Mouse (Mus musculus) testis, adult 2 months (tissue): ENCODE results near the gene Rgs5. TPM values are rescaled to one million over a fixed set of nuclear protein-coding genes. Genes with fewer than 3 reads are reported as not detected.

Experiments used
- H3K27ac ChIP-seq: fragments of 200-500 bp; 2 replicates; pipeline ENCODE4 v1.5.1; 2012; ENCODE audit warnings: low read depth, low read length; ENCODE audit not compliant: control insufficient read depth, insufficient read depth
- H3K27me3 ChIP-seq: fragments of 200-500 bp; 2 replicates; pipeline ENCODE4 v1.6.1; 2012; ENCODE audit warnings: mild to moderate bottlenecking, low read length, moderate library complexity; ENCODE audit not compliant: control insufficient read depth, insufficient read depth
- H3K36me3 ChIP-seq: fragments of 200-500 bp; 2 replicates; pipeline ENCODE4 v1.6.1; 2012; ENCODE audit warnings: mild to moderate bottlenecking, low read length; ENCODE audit not compliant: control insufficient read depth, insufficient read depth
- H3K4me1 ChIP-seq: fragments of 200-500 bp; 2 replicates; pipeline ENCODE4 v1.6.1; 2012; ENCODE audit warnings: low read length; ENCODE audit not compliant: control insufficient read depth, insufficient read depth
- H3K4me3 ChIP-seq: fragments of 200-500 bp; 2 replicates; pipeline ENCODE4 v1.5.1; 2012; ENCODE audit warnings: low read depth, mild to moderate bottlenecking, low read length, moderate library complexity, mixed read lengths; ENCODE audit not compliant: control insufficient read depth
- CTCF ChIP-seq: fragments of 200-500 bp; IDR thresholded peaks from 2 replicates; pipeline ENCODE4 v1.5.1; 2012; ENCODE audit warnings: low read depth, mild to moderate bottlenecking, inconsistent platforms, low read length, moderate library complexity; ENCODE audit not compliant: control insufficient read depth, insufficient read depth, insufficient replicate concordance
- POLR2A ChIP-seq: fragments of 200-500 bp; IDR thresholded peaks from 2 replicates; pipeline ENCODE4 v1.6.1; 2012; ENCODE audit warnings: low read depth, mild to moderate bottlenecking, inconsistent platforms, low read length, moderate library complexity; ENCODE audit not compliant: control insufficient read depth
- polyA plus RNA-seq: library from polyadenylated mRNA; depleted of rRNA; stranded (reverse); fragments of >200 nt; gene quantifications from 2 replicates; pipeline ENCODE4 v1.2.3, GENCODE M21; 2012

Gene Rgs5
- polyA plus RNA-seq, 1 experiment, result 1.8 TPM

- no peaks in the 10 kb centered on the region for H3K27me3 ChIP-seq
- no peak overlapping the region for H3K27ac ChIP-seq
- TF ChIP-seq POLR2A (no peak), CTCF (no peak)
- no peaks in the 10 kb centered on the region for H3K36me3 ChIP-seq
- H3K4me1 ChIP-seq, result no peaks in the 10 kb centered on the region
- H3K4me3 ChIP-seq, result no peak overlapping the region
Observed at GRCm38 (mm10) chr1:169685257-169685656, 30.0 kb downstream of the Rgs5 start.

GRCm38 (mm10) chr1:169693040-169693439 is 37.7 kb downstream of the Rgs5 start:
- no peak for TF ChIP-seq POLR2A
- no peak for TF ChIP-seq CTCF
- H3K27ac ChIP-seq, result no peak overlapping the region
- no peak overlapping the region for H3K4me3 ChIP-seq
- no peaks in the 10 kb centered on the region for H3K4me1 ChIP-seq
- H3K27me3 ChIP-seq, result no peaks in the 10 kb centered on the region
- H3K36me3 ChIP-seq, result no peaks in the 10 kb centered on the region

- no peak overlapping the region for H3K4me3 ChIP-seq
- H3K4me1 ChIP-seq, result no peaks in the 10 kb centered on the region
- no peaks in the 10 kb centered on the region for H3K36me3 ChIP-seq
- TF ChIP-seq CTCF, result no peak
- TF ChIP-seq POLR2A, result no peak
- no peaks in the 10 kb centered on the region for H3K27me3 ChIP-seq
- no peak overlapping the region for H3K27ac ChIP-seq
Observed at GRCm38 (mm10) chr1:169693537-169693936, 38.2 kb downstream of the Rgs5 start.

- no peaks in the 10 kb centered on the region for H3K36me3 ChIP-seq
- no peak overlapping the region for H3K27ac ChIP-seq
- no peaks in the 10 kb centered on the region for H3K4me1 ChIP-seq
- no peak overlapping the region for H3K4me3 ChIP-seq
- no peak for TF ChIP-seq POLR2A
- TF ChIP-seq CTCF, result no peak
- no peaks in the 10 kb centered on the region for H3K27me3 ChIP-seq
Observed at GRCm38 (mm10) chr1:169695356-169695755, 40.1 kb downstream of the Rgs5 start.

- H3K27me3 ChIP-seq, result no peaks in the 10 kb centered on the region
- H3K36me3 ChIP-seq, result no peaks in the 10 kb centered on the region
- TF ChIP-seq CTCF (no peak), POLR2A (no peak)
- no peak overlapping the region for H3K4me3 ChIP-seq
- H3K27ac ChIP-seq, result no peak overlapping the region
- H3K4me1 ChIP-seq, result no peaks in the 10 kb centered on the region
Observed at GRCm38 (mm10) chr1:169697236-169697635, 41.9 kb downstream of the Rgs5 start.

GRCm38 (mm10) chr1:169699184-169699583 is 43.9 kb downstream of the Rgs5 start:
- no peaks in the 10 kb centered on the region for H3K36me3 ChIP-seq
- H3K27me3 ChIP-seq, result no peaks in the 10 kb centered on the region
- TF ChIP-seq POLR2A, result no peak
- TF ChIP-seq CTCF, result no peak
- H3K4me1 ChIP-seq, result no peaks in the 10 kb centered on the region
- no peak overlapping the region for H3K27ac ChIP-seq
- H3K4me3 ChIP-seq, result no peak overlapping the region

- TF ChIP-seq CTCF (no peak), POLR2A (no peak)
- Histone ChIP-seq H3K27me3 (no peaks in the 10 kb centered on the region), H3K4me1 (no peaks in the 10 kb centered on the region), H3K4me3 (no peak overlapping the region), H3K27ac (no peak overlapping the region), H3K36me3 (no peaks in the 10 kb centered on the region)
Observed at GRCm38 (mm10) chr1:169704395-169705087, 49.2 kb downstream of the Rgs5 start.
